Mouse (Mus musculus) spleen, adult 18-20 months (tissue): ENCODE measurements around the gene Diras1.

Source experiments
- DNase-seq, 2 experiments: peaks; one replicate each; pipeline ENCODE4 v3.0.0; 2022; ENCODE audit warnings: mixed read lengths in 2 of 2

Diras1 gene

DNA sequence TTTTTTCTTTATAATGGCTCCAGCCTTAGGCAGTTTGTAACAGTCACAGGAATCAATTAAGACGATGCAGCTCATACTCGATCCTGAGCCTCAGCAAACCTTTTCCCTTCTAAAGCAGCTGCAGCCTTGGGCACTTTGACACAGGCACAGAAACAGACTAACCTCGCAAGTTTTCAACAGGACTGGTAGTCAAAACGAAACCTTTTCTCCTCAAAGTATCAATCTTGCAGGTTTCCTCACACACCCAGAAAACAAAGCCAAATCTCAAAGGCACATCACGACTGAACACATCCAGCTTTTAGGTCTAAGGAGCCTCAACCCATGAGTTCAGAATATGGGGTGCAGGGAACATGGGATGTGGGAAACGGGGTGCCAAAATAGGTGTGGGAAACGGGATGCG, 28.1 kb downstream of the Diras1 start:
- no peak for DNase-seq

GRCm38 (mm10) chr10:80996501-80996900, 29.0 kb downstream of the Diras1 start:
- DNase-seq: no peak

- DNase-seq: peak; percentile 58 to 81
Observed at GRCm38 (mm10) chr10:80995091-80995632, 30.3 kb downstream of the Diras1 start.

DNA sequence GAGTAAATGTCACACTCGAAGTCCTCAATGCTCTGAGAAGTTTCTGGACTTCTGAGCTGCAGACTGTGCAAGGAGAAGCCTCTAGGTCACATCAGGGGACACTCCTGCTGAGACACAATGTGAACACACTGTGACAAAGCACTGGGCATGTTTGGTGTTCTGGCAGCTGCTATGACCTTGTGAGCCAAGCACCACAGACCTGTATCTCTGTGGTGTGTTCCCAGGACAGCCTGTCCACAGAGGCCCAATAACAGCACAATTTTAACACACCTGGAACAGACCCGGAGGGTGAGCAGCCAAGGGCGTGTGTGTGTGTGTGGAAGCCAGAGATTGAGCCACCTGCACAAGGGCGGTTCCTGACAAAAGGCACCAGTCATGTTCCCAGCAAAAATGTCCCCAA, 30.8 kb downstream of the Diras1 start:
- DNase-seq: no peak

- DNase-seq: no peak
Observed at GRCm38 (mm10) chr10:80993276-80993675, 32.2 kb downstream of the Diras1 start.

- no peak for DNase-seq
Observed at GRCm38 (mm10) chr10:80991945-80992344, 33.5 kb downstream of the Diras1 start.

DNA sequence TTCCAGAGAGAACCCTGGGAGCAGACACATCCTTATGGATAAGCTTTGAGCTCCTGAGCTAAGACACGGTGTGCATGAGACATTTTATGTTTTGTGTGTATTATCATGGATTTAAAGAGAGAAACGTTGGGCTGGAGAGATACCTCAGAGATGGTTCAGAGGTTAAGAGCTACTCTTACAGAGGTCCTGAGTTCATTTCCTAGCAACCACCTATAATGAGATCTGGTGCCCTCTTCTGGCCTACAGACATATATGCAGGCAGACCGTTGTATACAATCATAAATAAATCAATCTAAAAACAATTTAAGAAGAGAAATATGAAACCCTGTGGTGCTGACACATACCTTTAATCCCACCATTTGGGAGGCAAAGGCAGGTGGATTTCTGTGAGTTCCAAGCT, 34.5 kb downstream of the Diras1 start:
- no peak for DNase-seq

- peak; percentile 55 to 57 for DNase-seq
Observed at GRCm38 (mm10) chr10:80990406-80990805, 35.1 kb downstream of the Diras1 start.

DNA sequence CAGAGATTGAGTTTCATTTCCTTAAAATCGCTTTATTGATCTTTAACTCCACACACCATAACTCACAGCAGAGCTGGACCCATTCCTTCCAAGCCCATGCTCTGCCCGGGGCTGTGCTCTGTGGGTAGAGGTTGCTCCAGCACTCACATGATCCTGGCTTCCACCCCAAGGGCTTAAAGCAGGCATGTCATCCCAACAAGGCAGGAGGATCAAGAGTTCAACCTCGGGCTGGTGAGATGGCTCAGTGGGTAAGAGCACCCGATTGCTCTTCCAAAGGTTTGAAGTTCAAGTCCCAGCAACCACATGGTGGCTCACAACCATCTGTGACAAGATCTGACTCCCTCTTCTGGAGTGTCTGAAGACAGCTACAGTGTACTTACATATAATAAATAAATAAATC, 35.6 kb downstream of the Diras1 start:
- peak in 1 of 2 experiments; percentile 32 for DNase-seq

GRCm38 (mm10) chr10:80989446-80989845, 36.0 kb downstream of the Diras1 start:
- peak; percentile 58 to 68 for DNase-seq

GRCm38 (mm10) chr10:80987709-80988441, 37.6 kb downstream of the Diras1 start:
- DNase-seq: peak; percentile 61 to 79

GRCm38 (mm10) chr10:80986754-80987153, 38.7 kb downstream of the Diras1 start:
- no peak for DNase-seq

- no peak for DNase-seq
Observed at GRCm38 (mm10) chr10:80985970-80986701, 39.3 kb downstream of the Diras1 start.

- DNase-seq: peak; percentile 27 to 53
Observed at GRCm38 (mm10) chr10:80985241-80985969, 40.1 kb downstream of the Diras1 start.

- no peak for DNase-seq
Observed at GRCm38 (mm10) chr10:80984223-80984622, 41.2 kb downstream of the Diras1 start.

DNA sequence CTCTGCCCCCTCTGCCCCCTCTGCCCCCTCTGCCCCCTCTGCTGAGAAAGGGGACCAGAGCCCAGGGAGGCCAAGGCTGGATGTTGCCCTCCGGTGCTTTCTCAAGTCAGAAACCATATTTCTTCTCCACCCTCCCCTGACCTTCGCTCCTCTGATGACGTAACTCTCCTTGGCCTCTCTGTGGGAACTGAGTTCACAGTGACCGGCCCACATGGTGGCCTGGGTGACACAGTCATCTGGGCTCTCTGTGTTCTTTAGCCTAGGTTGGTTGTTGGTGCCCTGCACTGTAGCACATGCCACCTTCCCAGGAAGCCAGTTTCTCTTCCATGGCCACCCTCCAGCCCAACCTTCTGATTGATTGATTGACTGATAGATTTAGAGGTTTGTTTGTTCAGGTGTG, 43.1 kb downstream of the Diras1 start:
- DNase-seq: no peak

DNA sequence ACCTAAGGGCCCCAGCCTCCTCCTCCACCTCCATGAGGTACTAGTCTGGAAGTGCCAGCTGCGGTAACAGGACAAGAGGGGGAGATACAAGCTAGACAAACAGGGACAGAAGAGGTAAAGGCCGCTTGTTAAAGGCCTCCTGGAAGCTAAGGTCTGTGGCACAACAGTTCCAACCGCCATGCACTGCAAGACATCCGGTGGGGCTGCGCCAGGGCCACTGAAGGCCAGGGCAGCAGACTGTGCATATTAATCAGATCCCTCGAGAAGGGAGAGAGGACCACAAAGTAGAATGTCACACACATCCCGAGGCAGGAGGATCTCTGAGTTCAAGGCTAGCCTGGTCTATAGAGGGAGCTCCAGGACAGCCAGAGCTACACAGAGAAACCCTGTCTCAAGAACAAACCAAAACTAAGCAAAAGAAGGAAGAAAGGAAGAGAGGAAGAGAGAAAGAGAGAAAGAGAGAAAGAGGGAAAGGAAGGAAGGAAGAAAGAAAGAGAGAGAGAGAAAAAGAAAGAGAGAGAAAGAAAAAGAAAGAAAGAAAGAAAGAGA, 43.8 kb downstream of the Diras1 start:
- DNase-seq: no peak

DNA sequence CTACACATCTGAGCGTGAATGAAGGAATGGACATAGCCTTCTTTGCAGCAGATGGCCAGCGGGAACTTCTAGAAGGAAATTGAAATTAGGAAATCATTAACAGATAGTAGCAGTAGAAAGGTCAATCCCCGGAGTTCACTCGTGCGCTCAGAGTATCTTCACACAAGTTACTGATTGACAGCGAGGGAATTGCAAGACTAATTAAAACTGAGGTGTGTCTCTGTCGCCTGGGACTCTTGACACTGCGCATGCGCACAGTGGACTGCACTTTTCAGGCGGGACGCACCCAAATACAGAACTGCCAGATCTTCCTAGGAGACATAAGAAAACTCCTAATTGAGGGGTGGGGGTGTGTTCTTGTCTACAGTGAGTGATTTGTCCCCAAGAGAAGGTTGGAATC, 50.0 kb downstream of the Diras1 start:
- no peak for DNase-seq

- DNase-seq: no peak
Observed at GRCm38 (mm10) chr10:80973722-80974121, 51.7 kb downstream of the Diras1 start.

DNA sequence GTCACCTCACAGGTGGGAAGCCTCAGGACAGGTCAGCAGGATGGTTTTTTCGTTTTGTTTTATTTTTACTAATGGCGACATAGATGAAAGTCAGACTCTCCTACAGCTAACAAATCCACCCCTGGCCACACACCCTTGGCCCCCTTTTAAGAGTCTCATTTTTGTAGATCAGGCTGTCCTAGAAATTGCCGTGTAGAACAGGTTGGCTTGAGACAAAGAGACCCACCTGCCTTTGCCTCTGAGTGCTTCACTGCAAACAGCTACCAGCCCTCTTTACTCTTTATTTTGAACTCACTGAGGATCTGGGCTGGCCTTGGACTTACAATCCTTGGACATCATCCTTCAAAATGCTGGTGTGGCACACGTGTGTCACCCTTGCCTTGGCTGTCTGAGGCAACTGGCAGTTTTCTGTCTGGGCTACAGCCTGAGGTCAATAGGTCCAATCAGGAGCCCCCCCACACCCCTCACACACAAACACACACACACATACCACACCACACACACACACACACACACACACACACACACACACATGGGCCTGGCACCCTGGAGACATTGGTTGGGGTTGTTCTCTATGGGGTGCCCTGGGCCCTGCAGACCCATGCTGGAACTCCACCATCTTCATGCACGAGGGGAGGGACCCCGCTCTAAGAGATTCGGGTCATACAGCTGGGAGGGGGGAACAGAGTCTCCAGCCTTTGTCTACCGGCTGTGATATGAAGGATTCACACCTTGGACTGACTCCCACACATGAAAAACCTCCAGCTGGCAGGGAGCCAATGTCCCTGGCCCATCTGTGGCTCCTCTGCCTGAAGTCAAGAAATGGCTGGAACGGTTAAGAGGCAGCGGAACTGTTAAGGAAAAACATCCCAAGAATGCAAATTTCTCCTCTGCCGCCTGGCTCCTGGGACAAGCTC, 53.1 kb downstream of the Diras1 start:
- no peak for DNase-seq

GRCm38 (mm10) chr10:80971533-80971932, 53.9 kb downstream of the Diras1 start:
- no peak for DNase-seq

GRCm38 (mm10) chr10:80970159-80970558, 55.3 kb downstream of the Diras1 start:
- no peak for DNase-seq
